Mouse (Mus musculus) heart, adult 2 months (tissue): Measurements from ENCODE around the gene Gm20388.

ENCODE experiments used
- CTCF ChIP-seq: fragments of 200-600 bp; IDR thresholded peaks from 2 replicates; pipeline ENCODE4 v1.8.1; 2022; ENCODE audit warnings: antibody characterized with exemption, mild to moderate bottlenecking, moderate library complexity
- EP300 ChIP-seq: fragments of 200-500 bp; IDR thresholded peaks from 2 replicates; pipeline ENCODE4 v1.6.1; 2011; ENCODE audit warnings: low read depth, low read length, control low read depth; ENCODE audit not compliant: insufficient read depth

DNA sequence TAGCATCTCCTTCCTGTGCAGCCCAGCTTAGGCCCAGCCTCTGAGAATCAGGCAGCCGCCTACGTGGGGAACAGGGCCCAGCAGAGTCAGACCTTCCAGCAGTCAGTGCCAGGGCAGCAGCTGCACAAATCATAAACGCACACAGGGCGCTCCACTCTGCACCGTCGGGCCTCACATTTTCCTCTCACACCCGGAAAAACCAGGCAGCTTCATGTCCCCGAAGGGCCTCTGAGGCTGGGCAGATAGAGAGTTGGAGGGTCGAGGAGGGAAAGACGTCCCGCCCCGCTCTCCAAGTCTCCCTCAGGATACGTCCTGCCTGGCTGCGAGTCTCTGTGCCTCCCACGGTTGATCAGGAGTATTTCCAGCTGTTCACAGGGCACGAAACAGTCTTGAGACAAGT lies 2600.9 kb downstream of the Gm20388 start:
- TF ChIP-seq EP300 (0 out of 2 replicates have a peak, but pooled peaks have one; percentile 4), CTCF (no peak)
